Mouse (Mus musculus) liver, embryonic 16.5 days (tissue): ENCODE data around the gene Ang6. TPM values are rescaled to one million over a fixed set of nuclear protein-coding genes. Genes with fewer than 3 reads are reported as not detected.
"Not testable (repeated sequence)": the region's sequence is repeated elsewhere in the genome, so short reads cannot be mapped to it uniquely, and the experiment has no call there.

Experiments used
- ATAC-seq: fragments of 200-750 bp; cut with Nextera tagmentation; 2 replicates; pipeline ENCODE4 v1.8.0; 2017; ENCODE audit warnings: low read depth, mild to moderate bottlenecking, moderate number of reproducible peaks, moderate library complexity
- H3K27ac ChIP-seq: fragments of 300-500 bp; sonication (generic); 2 replicates; pipeline ENCODE4 v1.5.1; 2014; ENCODE audit warnings: mild to moderate bottlenecking, low read length
- H3K27me3 ChIP-seq: fragments of 300-500 bp; sonication (generic); 2 replicates; pipeline ENCODE4 v1.6.1; 2014; ENCODE audit warnings: low read depth, low read length, mixed read lengths; ENCODE audit not compliant: control insufficient read depth, insufficient read depth
- H3K36me3 ChIP-seq: fragments of 300-500 bp; sonication (generic); 2 replicates; pipeline ENCODE4 v1.6.1; 2014; ENCODE audit warnings: mild to moderate bottlenecking; ENCODE audit not compliant: control insufficient read depth, insufficient read depth
- H3K4me1 ChIP-seq: fragments of 300-500 bp; sonication (generic); 2 replicates; pipeline ENCODE4 v1.6.1; 2014; ENCODE audit warnings: low read depth, low read length, mixed read lengths; ENCODE audit not compliant: control insufficient read depth
- H3K4me2 ChIP-seq: fragments of 300-500 bp; sonication (generic); 2 replicates; pipeline ENCODE4 v1.6.1; 2014; ENCODE audit warnings: low read depth, low read length, mixed read lengths
- H3K4me3 ChIP-seq: fragments of 300-500 bp; sonication (generic); 2 replicates; pipeline ENCODE4 v1.5.1; 2014; ENCODE audit warnings: low read depth, mild to moderate bottlenecking, low read length
- H3K9ac ChIP-seq: fragments of 300-500 bp; sonication (generic); 2 replicates; pipeline ENCODE4 v1.6.1; 2014; ENCODE audit warnings: low read depth, low read length
- H3K9me3 ChIP-seq: fragments of 300-500 bp; sonication (generic); replicated peaks from 2 replicates; pipeline ENCODE4 v1.6.1; 2016; ENCODE audit warnings: low read length; ENCODE audit not compliant: control insufficient read depth
- WGBS: fragments of 180-500 bp; shearing (Covaris S2); extraction: QIAGEN DNeasy Blood & Tissue Kit; methylation state at CpG from one replicate; pipeline ENCODE4 v1.1.7; 2014; ENCODE audit not compliant: insufficient replicate concordance; 5-methylcytosine and 5-hydroxymethylcytosine counted together
- polyA plus RNA-seq: library from polyadenylated mRNA; unstranded; fragments of >200 nt; fragmentation: Nextera tagmentation; extraction: Ambion mirVana; gene quantifications from 2 replicates; pipeline ENCODE4 v1.2.1, GENCODE M21; 2015

Gene Ang6
- polyA plus RNA-seq, 1 experiment from 2014 or later: 0.22 TPM

DNA sequence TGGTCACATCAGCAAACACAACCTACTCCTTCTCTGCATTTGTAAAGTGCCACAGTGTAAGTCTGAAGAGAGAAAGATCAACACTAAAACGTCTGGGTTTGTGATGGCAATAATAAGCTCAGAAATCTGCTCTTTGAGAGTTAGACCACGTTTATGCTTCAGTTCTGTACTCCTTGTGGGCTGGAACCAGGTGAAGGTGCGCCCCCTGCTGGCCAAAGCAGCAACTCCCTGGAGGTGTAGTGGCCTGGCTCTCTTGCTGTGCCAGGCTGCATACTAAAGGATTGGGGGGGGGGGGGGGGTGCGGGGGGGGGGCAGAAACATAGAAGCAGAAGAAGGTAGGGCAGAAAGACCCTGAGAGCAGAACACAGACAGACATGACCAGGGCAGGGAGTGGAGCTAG, 18.2 kb downstream of the Ang6 start:
- Histone ChIP-seq H3K4me2 (no peak overlapping the region), H3K9ac (no peak overlapping the region), H3K27ac (no peak overlapping the region), H3K36me3 (no peaks in the 10 kb centered on the region), H3K9me3 (no peaks in the 10 kb centered on the region), H3K4me3 (no peak overlapping the region), H3K27me3 (no peaks in the 10 kb centered on the region), H3K4me1 (no peaks in the 10 kb centered on the region)
- 0% methylated on average over 4 of the region's 4 CpGs for WGBS
- ATAC-seq: peak; percentile 79

DNA sequence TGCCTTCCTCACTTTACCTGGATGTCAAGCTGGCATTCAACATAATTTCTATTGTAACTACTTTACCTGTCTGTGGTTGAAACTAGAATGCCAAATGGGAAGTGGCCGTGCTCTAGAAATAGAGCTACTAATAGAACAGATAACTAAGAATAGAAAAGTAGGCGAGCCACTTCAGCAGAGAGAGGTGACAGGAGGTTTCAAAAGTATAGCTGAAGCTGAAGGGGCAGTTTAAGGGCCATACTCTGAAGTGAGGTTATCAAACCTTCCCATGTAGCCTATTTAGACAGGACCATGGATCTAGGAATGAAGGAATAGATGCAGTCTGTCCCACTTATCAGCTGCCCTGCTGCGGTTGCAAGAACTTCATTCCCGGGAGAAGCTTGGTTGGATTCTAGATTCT, 18.6 kb downstream of the Ang6 start:
- WGBS: 38% methylated on average over 4 of the region's 4 CpGs
- H3K9ac ChIP-seq: no peak overlapping the region
- no peaks in the 10 kb centered on the region for H3K27me3 ChIP-seq

DNA sequence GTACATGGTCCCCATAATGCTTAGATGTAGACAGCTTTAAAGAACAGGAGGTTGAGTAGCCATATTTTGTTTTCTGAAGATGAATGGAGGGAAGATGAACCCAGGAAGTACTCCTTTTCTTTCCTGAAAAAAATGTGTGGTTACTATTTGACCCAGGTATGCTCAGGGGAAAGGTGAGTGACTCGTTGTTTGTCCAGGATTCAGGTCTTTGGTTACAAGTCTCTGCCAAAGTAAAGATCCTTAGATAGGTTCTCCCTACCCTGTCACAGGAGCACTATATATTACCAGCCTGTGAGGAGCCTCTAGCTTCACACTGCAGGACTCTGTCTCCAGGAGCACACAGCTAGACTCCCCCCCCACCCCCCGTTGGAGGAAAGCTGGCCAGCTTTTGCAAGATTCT, 45.3 kb downstream of the Ang6 start, which contains the start of gene Ang5:
TSS of gene Ang5 (plus strand) at position 301 of the 400 bp plus-strand sequence.
- H3K4me1 ChIP-seq, H3K4me2 ChIP-seq, H3K27me3 ChIP-seq, ATAC-seq, H3K9ac ChIP-seq, H3K4me3 ChIP-seq, H3K27ac ChIP-seq, H3K36me3 ChIP-seq, H3K9me3 ChIP-seq: not testable (repeated sequence)
- no CpG with 5 or more reads among the region's 2 CpGs for WGBS

More for the DNA sequence above, 18.6 kb downstream of the Ang6 start:
- Histone ChIP-seq H3K4me3 (no peak overlapping the region), H3K36me3 (no peaks in the 10 kb centered on the region), H3K27ac (no peak overlapping the region), H3K4me1 (no peaks in the 10 kb centered on the region), H3K9me3 (no peaks in the 10 kb centered on the region), H3K4me2 (no peak overlapping the region)
- ATAC-seq: no peak

- no CpG with 5 or more reads among the region's 1 CpGs for WGBS
- H3K4me3 ChIP-seq, H3K9me3 ChIP-seq, H3K4me2 ChIP-seq, H3K36me3 ChIP-seq, ATAC-seq, H3K27ac ChIP-seq, H3K27me3 ChIP-seq, H3K9ac ChIP-seq, H3K4me1 ChIP-seq: not testable (repeated sequence)
Measured at GRCm38 (mm10) chr14:43955074-43955473, 47.0 kb downstream of the Ang6 start.

DNA sequence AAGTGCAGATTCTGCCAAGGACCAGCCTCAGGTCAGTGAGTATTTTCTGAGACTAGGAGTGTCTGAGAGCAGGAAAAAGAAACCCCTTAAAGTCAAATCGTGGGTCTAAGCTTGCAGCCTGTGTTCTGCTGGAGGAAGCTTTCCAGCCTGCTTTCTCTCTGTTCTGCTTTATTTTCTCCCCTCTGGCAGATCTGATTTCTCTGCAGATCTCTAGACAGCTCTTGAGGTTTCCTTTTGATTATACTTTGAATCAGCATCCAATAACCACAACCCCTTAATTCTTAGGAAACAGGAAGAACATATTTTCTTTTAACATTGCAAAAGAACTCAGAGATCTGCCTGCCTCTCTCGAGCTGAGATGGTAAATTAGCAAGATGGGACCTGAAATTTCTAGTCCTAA, 48.7 kb downstream of the Ang6 start:
- WGBS: 0% methylated on average over 2 of the region's 2 CpGs
- not testable (repeated sequence) for H3K9me3 ChIP-seq, ATAC-seq, H3K4me1 ChIP-seq, H3K4me3 ChIP-seq, H3K27ac ChIP-seq, H3K27me3 ChIP-seq, H3K36me3 ChIP-seq, H3K4me2 ChIP-seq, H3K9ac ChIP-seq

Other genes starting within 250 kb of the Ang6 start
- gene Gm8180, start 217.5 kb downstream of the Ang6 start, polyA plus RNA-seq: not detected in 2 replicates
- gene Ear1, start 126.8 kb downstream of the Ang6 start, polyA plus RNA-seq: 16.2 and 16.7 TPM in 2 replicates
- gene Ear10, start 78.7 kb downstream of the Ang6 start, polyA plus RNA-seq: not detected in 2 replicates
- 8.3 and 8.8 TPM in 2 replicates for gene Gm8113, start 76.9 kb downstream of the Ang6 start, polyA plus RNA-seq
- gene Ang5, start 45.2 kb downstream of the Ang6 start, polyA plus RNA-seq: not detected in 2 replicates
- gene Ear2, start 100.4 kb upstream of the Ang6 start, polyA plus RNA-seq: 26.0 and 26.5 TPM in 2 replicates
- not detected in 2 replicates for gene Gm3327, start 121.6 kb upstream of the Ang6 start, polyA plus RNA-seq
- not detected in 2 replicates for gene Gm8212, start 195.4 kb upstream of the Ang6 start, polyA plus RNA-seq
- gene 4930503E14Rik, start 211.0 kb upstream of the Ang6 start, polyA plus RNA-seq: not detected in 2 replicates